Mouse (Mus musculus): Measurements from ENCODE around the gene Tanc2.

DNA sequence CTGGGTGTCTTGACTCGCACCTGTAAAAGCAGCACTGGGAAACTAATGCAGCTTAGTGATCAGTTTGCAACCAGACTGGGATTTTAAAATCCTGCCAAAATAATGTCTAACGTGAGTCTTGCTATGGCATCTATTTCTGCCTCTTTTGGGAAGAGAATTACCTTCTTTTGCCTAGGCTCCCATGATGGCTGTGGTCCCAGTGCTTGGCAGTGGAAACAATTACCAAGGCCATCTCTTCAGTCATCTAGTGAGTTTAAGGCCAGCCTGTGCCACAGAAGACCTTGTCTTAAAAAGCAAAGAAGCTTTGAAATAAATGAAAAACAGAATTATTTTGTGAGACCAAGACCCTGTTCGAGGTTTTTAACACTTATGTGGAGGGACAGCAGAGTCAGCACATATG is 213.9 kb downstream of the Tanc2 start:
- TF ChIP-seq CTCF (IDR thresholded peaks at IDR 0.05; ENCODE audit: extremely low read depth, insufficient read depth, insufficient read length, insufficient replicate concordance): no peak
- TF ChIP-seq POLR2A (IDR thresholded peaks at IDR 0.05; ENCODE audit: low read depth, low read length): no peak

Data from spleen, adult 2 months (tissue).